Mouse (Mus musculus) liver, embryonic 14.5 days (tissue): ENCODE measurements at regions not wholly inside any gene's neighbourhood (a gene's known extent, or its start where the extent isn't known, plus 50 kb on each side); places are given as distances from the start of the nearest gene placed in this dataset.

Source experiments
- CTCF ChIP-seq: IDR thresholded peaks from 2 replicates; pipeline ENCODE4 v1.5.1; 2016; ENCODE audit warnings: antibody characterized with exemption, low read depth, control low read depth
- EP300 ChIP-seq: IDR thresholded peaks from 2 replicates; pipeline ENCODE4 v1.6.1; 2016; ENCODE audit warnings: antibody characterized with exemption, low read depth

DNA sequence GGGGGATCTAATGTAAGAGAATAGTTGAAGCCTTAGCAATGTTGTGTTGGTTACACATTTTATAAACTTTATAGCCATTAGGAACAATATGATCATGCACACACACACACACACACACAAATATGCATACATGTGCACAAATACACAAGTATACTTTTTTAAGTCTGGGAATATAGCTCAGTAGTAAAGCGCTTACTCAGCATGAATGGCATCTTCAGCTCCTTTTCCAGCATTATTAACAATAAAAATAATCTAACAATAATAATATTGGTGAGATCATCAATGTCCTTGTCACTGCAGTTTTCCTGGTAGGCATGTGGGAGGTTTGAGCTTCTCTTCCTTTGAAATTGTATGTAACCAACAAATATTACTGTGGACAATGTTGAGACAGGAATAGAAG is 70.1 kb upstream of the Otogl start:
- TF ChIP-seq CTCF (no peak), EP300 (no peak)
